Mouse (Mus musculus): ENCODE data around the gene Zfp811. TPM values are rescaled to one million over a fixed set of nuclear protein-coding genes. Genes with fewer than 3 reads are reported as not detected.
A peak's percentile ranks its signal among the peaks of the same experiment; 100 is the strongest.
"Not testable (repeated sequence)": the region's sequence is repeated elsewhere in the genome, so short reads cannot be mapped to it uniquely, and the experiment has no call there.

Zfp811 gene
- 0.07 and 0.15 TPM in 2 replicates for polyA plus RNA-seq (2012; rRNA removed)

DNA sequence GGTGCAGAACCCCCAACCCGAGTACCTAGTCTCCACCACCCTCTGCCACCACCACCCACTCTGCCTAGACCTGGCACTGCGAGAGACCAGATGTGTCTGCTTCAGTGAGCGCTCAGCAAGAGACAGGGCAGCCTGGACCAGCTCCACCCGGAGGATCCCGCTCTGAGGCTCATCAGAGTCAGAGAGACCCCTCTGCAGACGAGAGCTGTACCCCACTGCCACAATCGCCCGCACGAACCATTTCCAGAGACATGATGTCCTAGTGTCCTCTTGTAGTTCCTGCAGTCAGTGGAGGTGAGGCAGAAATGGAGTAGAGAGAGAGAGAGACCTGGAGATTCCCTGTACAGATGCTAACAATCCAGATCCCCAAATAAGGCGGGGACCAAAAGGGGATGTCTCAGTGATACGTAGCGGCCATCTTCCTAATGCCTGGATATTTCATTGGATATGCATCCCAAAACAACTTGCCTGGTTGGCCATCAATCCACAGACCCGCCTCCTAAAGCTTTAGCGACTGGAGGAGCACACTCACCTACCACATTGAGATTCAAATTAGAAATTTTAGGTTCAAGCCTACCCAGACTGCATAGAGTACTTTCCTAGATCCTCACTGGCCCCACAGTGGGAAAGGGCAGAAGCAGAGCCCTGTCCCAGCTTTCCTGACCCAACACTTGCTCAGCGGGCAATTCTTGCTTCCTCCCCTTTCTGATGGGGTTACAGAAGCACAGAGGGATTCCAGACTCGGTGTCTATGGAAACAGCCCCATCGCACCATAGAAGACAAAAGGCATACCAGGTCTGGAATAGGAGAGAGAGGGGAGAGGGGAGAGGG, at the start of gene Zfp811:
Zfp811 (minus strand) TSS at position 388 of the 831 bp plus-strand sequence.
- no peak for DNase-seq (ENCODE audit: low read depth, low spot score)
- WGBS = 4% methylated on average over 17 of the region's 17 CpGs

DNA sequence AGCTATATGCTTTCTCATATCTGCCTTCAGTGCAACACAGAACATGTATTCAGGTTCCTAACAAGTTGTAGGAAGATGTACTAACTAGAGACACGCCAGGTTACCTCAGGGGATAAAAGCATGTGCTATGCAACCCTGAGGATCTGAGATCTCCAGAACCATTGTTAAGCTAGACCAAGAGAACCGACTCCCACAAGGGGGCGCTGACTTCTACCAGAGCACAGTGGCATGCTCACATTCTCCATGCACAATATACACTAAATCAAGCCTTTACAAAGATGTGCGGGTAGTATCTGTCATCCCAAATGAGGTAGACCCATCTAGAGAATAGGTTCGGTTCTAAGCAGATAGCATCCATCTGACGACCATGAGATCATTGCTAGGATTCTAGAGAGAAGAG, 47.0 kb upstream of the Zfp811 start:
- WGBS = 47% methylated on average over 4 of the region's 6 CpGs
- not testable (repeated sequence) for DNase-seq (ENCODE audit: low read depth, low spot score)

DNA sequence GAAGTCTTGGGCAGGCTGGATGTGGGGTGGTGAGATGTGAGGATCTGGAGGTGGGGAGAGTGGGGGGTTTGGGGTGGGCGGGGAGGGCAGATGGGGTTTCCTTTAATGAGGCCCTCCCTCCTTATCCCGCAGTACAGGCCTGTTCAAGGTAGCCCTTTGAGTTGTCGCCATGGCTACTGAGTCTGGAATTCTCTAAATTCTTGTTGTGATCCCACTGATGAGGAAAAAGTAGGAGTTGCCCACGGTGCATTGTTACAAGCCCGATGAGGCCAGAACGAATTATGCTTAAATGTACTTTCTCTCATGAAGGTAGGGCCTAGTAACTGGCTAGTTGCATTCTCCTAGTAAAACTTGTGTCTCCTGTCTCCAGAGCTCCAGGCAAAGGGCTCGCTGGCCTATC, 41.9 kb upstream of the Zfp811 start:
- no peak for DNase-seq (ENCODE audit: low read depth, low spot score)
- 71% methylated on average over 7 of the region's 7 CpGs for WGBS

DNA sequence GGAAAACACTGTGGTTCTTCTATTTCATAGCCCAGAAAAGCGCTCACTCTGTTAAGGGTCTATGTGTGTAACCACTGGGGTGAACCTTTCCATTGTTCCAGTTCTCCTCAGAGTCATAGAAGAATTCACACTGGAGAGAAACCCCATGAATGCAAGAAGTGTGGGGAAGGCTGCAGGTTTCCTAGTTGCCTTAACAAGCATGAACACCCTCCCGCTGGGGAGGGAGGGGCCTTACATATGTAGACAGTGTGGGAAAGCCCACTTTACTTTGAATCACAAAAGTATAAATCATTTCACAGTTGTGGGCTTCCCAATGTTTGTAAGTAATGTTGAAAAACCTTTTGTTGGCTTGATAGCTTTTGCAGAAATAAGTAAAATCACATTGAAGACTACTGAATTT, 31.7 kb upstream of the Zfp811 start:
- DNase-seq (ENCODE audit: low read depth, low spot score) = no peak
- 93% methylated on average over 2 of the region's 2 CpGs for WGBS

DNA sequence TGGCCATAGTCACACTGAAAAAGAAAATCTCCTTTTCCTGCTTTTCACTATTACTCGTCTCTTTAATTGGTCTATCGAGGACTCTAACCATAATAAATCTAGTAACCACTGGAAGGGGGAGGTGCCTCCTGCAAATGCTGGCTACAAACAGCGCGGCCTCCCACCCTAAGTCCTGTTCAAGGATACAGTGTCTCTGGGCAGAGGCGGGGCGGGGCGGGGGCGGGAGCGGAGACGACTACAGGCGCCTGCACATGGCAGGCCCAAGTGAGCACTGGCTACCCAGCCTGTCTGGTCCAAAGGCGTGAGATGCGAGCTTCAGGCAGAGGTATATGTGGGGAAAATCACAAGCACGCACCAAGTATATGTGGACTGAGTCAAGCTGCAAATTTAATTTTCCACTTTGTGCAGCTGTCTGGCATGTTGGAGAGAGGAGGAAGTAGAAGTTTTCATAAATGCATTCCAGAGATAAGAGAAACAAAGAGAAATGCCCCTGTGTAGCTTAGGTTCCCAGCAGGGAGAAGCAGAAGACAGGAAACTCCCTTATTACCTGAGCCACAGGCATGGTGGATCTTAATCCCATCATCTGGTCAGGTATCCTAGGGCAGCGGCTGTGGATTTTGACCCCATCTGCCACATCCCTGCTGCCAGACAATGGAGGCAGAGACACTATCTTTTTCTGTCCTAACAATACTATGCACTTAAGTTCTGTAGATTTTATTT, 29.5 kb upstream of the Zfp811 start:
- no peak for DNase-seq (ENCODE audit: low read depth, low spot score)
- 13% methylated on average over 15 of the region's 15 CpGs for WGBS

DNA sequence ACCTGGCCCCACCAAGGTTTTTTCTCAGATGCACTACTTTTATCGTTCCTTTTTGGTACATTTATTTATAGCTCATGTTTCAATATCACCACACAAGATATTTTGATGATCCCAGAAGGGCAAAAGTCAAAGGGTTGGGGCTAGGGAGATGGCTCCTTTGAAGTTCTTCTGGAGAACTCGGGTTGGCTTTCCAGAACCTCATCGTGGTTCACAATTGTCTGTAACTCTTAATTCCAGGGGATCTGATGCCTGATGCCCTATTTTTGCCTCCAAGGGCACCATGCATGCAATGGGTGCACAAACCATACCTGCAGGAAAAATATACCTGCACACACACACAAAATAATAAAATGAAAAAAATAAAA, 20.7 kb upstream of the Zfp811 start:
- 28% methylated on average over 3 of the region's 3 CpGs for WGBS
- no peak for DNase-seq (ENCODE audit: low read depth, low spot score)

DNA sequence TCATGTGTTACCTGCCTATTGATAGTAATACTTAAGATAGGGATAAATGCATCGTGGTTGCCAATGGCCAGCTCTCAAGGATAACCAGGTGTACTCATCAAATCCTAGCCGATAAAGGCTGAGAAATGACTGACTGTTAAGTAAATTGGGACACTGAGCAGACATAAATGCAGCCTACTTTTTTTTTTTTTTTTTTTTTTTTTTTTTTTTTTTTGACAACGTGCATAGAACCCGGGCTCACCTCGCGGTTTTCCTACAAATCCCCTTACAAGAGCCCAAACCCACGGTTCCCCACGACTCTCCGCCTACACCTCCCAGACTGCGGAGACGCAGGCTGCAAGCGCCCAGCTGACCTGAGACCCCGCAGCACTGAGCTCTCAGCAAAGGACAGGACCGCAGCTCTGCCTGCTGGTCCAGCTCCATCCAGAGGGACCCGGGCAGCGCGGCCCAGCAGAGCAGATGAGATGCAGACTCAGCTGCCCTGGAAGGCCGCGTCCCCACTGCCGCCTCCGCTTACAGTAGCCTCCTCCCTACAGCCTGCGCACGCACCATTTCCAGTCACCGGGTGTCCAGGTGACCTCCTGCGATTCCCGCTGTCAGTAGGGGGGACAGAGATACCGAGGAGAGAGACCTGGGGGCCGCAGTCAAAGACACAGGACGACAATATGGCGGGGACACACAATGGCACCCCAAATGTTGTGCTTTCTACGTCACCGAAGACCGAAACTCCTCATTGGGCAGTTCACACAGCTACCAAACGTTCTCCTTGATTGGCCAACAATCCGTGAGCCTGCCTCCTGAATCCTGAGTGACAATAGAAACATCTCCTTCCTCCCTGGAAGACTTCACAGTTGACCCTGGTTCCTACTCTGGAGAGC, 20.0 kb upstream of the Zfp811 start, which contains the start of gene Zfp799:
Zfp799 (minus strand) TSS at position 722 of the 878 bp plus-strand sequence.
- DNase-seq (ENCODE audit: low read depth, low spot score) = peak; percentile 79
- WGBS = 2% methylated on average over 35 of the region's 35 CpGs

DNA sequence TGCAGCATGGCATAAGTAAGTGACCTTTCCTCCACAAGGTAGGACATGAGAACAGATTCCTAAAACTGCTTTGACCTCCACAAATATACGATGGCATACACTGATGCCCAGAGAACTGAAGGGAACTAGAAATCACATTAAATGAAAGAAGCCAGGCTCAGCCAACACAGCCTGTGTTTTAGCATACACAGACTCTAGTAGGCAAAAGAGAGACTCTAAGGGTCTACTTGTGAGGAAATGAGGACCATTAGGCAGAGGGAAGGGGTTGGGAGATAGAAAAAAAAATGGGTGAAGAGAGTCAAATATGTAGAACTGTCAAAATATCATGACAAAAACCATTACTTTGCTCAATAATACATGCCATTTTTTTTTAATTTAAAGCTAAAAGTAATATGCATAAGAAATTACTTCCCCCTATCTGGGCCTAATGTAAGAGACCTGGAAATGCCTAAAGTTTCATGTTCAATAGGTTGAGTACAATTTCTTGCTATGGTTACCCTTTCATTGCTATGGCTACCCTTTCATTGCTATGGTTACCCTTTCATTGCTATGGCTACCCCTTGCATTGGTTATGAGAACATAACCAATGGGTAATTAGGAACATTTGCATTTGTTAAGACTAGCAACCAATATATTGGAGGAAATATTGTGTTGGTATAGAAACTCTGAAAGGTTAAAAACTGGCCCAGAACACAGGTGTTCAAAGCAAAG, 6.5 kb upstream of the Zfp811 start:
- WGBS = 84% methylated on average over 1 of the region's 1 CpGs
- no peak for DNase-seq (ENCODE audit: low read depth, low spot score)

DNA sequence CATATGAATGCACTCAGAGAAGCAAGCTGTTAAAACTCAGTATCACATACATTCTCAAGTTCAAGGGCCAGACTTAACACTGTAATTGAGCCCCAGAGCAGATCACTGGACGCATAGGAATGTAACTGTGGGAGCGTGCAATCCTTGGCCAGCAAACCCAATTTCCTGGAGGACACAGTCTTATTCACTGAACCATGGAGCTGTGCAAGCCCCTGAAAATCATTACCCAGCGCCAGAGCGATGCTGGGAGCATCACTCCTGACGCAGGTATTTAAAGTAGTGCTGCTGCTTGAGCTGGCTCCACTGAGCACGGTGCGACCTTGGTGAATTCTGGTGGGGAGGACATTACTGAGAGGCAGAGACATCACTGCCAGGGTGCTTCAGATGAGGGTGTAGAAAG, 4.4 kb upstream of the Zfp811 start:
- DNase-seq (ENCODE audit: low read depth, low spot score) = no peak
- WGBS = 86% methylated on average over 7 of the region's 7 CpGs

DNA sequence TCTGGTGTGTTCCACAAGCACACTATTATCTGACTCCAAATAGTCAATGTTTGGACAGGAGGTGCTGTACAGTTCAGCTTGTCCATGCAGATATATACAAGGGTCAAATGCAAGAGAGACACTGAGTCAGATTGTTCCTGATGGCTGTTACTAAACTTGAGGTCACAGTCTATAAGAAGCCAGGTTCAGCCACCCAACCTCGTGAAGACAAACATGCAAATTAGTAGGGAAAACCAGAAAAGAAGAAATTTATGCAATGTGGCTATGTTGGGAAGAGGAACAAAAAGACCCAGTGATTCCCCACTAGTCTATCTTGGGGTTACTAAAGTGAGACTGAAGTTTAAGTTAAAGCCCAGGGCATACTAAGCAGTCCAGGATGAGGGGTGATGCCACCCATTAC, 917 bp upstream of the Zfp811 start:
- no peak for DNase-seq (ENCODE audit: low read depth, low spot score)
- 34% methylated on average over 1 of the region's 1 CpGs for WGBS

DNA sequence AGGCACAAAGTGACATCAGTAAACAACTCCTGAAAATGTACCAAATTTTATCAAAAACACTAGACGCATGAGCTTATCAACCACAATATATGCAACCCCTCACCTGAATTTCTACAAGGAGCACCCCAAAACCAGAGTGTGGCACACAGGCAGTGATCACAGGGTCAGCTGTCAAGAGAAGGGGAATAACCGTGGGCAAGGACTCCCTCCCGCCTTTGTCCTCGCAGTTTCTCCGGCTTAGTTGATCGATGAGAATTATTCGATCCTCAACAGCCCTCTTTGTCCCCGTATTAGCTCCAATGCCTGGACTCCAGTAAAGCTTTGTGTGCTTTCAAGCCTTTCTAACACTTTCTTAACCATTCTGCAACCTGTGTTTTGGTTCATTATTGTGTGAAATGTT, 810 bp downstream of the Zfp811 start:
- WGBS = 15% methylated on average over 8 of the region's 8 CpGs
- no peak for DNase-seq (ENCODE audit: low read depth, low spot score)

DNA sequence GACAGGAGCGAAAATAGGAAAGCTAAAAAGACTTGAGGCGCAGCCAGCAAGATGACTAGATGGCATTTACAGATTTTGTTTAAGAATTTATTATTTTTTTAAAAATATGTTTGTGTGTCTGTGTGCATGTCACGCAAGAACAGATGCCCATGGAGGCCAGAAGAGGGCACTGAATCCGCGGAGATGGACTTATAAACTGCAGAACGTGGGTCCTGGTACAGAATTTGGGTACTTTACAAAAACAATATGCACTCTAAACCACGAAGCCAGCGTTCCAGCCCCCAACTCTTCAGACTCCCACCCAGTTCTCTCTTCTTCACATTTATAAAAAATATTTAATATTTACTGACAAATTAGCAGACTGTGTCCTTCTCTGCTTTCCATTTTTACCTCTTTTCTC, 20.5 kb downstream of the Zfp811 start:
- WGBS = 84% methylated on average over 8 of the region's 8 CpGs
- DNase-seq (ENCODE audit: low read depth, low spot score) = no peak

DNA sequence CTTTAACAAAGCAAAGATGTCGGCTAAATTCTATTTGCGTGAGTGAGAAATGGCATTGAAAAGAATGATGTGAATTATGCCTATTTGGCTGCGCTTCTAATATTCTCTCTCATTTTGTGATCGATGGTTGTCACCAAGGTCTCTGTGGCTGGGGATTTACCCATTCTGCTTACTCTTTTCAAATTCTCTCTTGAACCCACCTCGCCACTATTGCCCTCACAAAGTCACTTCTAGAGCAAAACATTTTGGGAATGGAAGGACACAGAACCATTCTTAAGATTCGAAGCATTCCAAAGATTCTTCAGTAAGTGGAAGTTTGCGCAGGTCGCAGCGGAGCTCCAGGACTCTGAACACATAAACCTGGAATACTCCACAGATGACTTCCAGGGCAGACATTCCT, 21.2 kb downstream of the Zfp811 start:
- DNase-seq (ENCODE audit: low read depth, low spot score) = no peak
- WGBS = 7% methylated on average over 9 of the region's 9 CpGs

DNA sequence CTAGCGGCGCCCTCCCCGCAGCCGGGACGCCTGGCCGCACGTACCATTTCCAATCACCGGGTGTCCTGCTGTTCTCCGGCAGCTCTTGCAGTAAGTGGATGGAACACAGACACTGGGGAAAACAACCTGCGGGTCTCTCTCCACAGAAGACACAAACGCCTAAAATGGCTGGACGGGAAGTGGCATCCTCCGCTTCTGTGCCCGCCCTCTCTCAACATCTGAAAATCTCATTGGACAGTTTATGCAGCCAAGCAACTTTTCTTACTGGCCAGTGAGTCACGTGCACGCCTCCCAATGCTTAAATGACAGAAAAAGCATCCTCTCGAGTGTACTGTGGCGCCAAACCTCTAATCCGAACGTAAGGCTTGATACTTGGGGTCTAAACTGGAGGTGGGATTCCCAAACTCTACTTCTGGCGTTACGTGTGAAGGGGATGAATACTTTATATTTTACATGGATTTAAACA, 21.6 kb downstream of the Zfp811 start, which contains the start of gene Zfp871:
Zfp871 (minus strand) TSS at position 194 of the 466 bp plus-strand sequence.
- peak; percentile 89 for DNase-seq (ENCODE audit: low read depth, low spot score)
- 0% methylated on average over 22 of the region's 22 CpGs for WGBS

DNA sequence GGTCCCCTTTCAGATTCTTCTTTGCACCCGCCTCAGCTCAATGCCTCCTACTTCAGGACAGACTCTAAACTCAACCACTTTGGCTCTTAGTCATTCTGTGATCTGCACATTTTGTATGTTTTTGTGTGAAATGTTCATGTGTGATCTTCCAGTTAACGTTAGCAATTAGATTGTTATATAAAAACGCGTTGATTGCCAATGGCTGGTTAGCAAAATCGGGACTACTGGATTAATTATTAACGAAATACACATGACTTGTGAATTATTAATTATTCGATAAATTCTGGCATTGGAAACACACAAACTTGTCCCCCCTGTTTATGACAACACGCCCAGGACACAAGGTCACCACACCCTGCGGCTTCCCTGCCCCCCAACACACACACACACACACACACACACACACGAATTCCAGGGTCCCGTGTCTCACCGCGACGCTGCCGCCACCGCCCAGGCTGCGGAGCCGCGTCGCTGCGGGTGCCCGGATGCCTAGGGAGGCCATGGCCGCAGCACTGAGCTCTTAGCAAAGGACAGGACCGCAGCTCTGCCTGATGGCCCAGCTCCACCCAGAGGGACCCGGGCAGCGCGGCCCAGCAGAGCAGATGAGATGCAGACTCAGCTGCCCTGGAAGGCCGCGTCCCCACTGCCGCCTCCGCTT, 22.2 kb downstream of the Zfp811 start:
- under 1% methylated on average over 31 of the region's 31 CpGs for WGBS
- DNase-seq (ENCODE audit: low read depth, low spot score) = no peak

DNA sequence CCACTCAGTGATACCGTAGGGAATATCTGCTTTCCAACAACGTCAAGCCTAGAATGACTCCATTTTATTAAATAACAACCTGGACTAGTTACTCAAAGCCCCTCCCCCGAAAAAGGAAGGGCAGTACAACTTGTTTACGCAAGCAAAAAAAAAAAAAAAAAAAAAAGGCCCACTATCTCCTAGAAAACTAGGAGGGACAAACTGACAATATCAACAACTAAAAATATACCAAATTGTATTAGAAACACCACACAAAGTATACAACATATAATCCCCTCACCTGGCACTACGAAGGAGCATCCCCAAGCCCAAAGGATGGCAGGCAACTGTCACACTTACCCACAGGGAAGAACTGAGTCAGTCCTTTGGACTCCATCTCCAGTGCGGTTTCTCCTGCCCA, 22.8 kb downstream of the Zfp811 start:
- no peak for DNase-seq (ENCODE audit: low read depth, low spot score)
- 30% methylated on average over 6 of the region's 6 CpGs for whole genome bisulfite sequencing

DNA sequence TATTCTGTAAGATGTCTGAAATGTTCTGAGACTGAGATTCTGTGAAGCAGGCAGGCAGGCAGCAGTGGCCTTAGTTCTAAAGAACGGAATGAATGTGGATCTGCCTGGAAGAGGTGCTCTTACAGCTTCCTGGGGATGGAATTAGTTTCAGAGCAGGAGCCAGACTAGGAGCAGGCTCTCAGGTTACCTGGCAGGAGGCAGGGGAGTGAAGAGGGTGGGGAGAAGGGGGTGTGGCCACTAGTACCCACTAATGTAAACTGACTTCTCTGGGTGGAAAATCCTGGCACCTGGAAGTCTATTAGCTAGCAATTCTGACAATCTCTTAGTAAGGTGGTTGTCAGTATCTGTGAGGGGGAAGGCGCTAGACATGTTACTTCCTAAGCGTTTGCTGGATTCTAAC, 24.1 kb downstream of the Zfp811 start:
- 79% methylated on average over 3 of the region's 3 CpGs for WGBS
- no peak for DNase-seq (ENCODE audit: low read depth, low spot score)

DNA sequence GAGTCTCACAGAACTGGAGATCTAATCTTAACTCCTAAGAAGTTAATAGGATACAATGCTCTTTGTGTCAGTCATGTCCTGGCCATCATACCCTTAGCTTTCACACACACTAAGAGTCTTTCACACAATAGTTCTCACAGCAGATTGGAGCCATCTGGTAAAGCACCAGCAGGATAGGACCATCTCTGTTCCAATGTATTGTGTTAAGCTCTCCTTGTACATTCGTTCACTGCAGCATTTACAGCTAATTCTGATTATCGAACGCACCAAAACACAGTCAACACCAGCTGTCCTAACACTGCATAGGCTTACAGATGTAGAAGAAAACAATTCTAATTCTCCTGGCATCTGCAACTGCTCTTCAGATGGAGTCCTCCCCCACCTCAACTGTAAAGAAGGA, 32.2 kb downstream of the Zfp811 start:
- DNase-seq (ENCODE audit: low read depth, low spot score) = no peak
- 96% methylated on average over 3 of the region's 3 CpGs for WGBS

DNA sequence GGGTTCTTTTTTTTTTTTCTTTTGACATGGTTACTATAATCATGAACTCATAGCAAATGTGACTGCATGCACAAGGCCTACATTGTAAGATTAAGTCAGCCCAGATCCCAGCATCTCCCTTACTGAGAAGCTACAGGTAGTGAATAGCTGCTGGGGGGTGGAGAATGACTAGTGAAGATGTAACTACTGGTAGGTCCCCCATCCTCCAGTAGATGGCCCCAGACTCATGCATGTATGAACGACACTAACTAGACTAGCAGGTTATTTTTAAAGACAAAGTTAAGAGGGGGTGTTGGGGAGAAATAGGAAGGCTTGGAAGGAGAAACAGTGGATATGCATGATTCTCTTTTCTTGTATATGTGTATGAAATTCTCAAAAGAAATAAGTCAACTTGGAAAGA, 38.5 kb downstream of the Zfp811 start:
- no peak for DNase-seq (ENCODE audit: low read depth, low spot score)
- WGBS = 50% methylated on average over 1 of the region's 1 CpGs

Data from large intestine, adult 2 months (tissue).